Mouse (Mus musculus): Measurements from ENCODE around the gene Zim1.

The Zim1 gene

GRCm38 (mm10) chr7:6699230-6699629, 3.0 kb upstream of the Zim1 start:
- no peak for TF ChIP-seq GATA4 (IDR thresholded peaks at IDR 0.05; ENCODE audit: insufficient replicate concordance, low read length)

- no peak for TF ChIP-seq GATA4 (IDR thresholded peaks at IDR 0.05; ENCODE audit: insufficient replicate concordance, low read length)
Observed at GRCm38 (mm10) chr7:6685511-6685910, 10.7 kb downstream of the Zim1 start.

- no peak for TF ChIP-seq GATA4 (IDR thresholded peaks at IDR 0.05; ENCODE audit: insufficient replicate concordance, low read length)
Observed at GRCm38 (mm10) chr7:6666726-6667125, 29.5 kb downstream of the Zim1 start.

GRCm38 (mm10) chr7:6663430-6663829, 32.8 kb downstream of the Zim1 start:
- no peak for TF ChIP-seq GATA4 (IDR thresholded peaks at IDR 0.05; ENCODE audit: insufficient replicate concordance, low read length)

- TF ChIP-seq GATA4 (IDR thresholded peaks at IDR 0.05; ENCODE audit: insufficient replicate concordance, low read length), result no peak
Observed at GRCm38 (mm10) chr7:6659605-6660004, 36.6 kb downstream of the Zim1 start.

- no peak for TF ChIP-seq GATA4 (IDR thresholded peaks at IDR 0.05; ENCODE audit: insufficient replicate concordance, low read length)
Observed at GRCm38 (mm10) chr7:6658606-6659005, 37.6 kb downstream of the Zim1 start.

GRCm38 (mm10) chr7:6652151-6652550, 44.1 kb downstream of the Zim1 start:
- TF ChIP-seq GATA4 (IDR thresholded peaks at IDR 0.05; ENCODE audit: insufficient replicate concordance, low read length), result no peak

GRCm38 (mm10) chr7:6651221-6651620, 45.0 kb downstream of the Zim1 start:
- TF ChIP-seq GATA4 (IDR thresholded peaks at IDR 0.05; ENCODE audit: insufficient replicate concordance, low read length), result no peak

- TF ChIP-seq GATA4 (IDR thresholded peaks at IDR 0.05; ENCODE audit: insufficient replicate concordance, low read length), result no peak
Observed at GRCm38 (mm10) chr7:6650526-6650925, 45.7 kb downstream of the Zim1 start.

- TF ChIP-seq GATA4 (IDR thresholded peaks at IDR 0.05; ENCODE audit: insufficient replicate concordance, low read length), result no peak
Observed at GRCm38 (mm10) chr7:6645821-6646220, 50.4 kb downstream of the Zim1 start.

GRCm38 (mm10) chr7:6638076-6638475, 58.2 kb downstream of the Zim1 start:
- no peak for TF ChIP-seq GATA4 (IDR thresholded peaks at IDR 0.05; ENCODE audit: insufficient replicate concordance, low read length)

- TF ChIP-seq GATA4 (IDR thresholded peaks at IDR 0.05; ENCODE audit: insufficient replicate concordance, low read length), result no peak
Observed at GRCm38 (mm10) chr7:6636741-6637140, 59.5 kb downstream of the Zim1 start.

GRCm38 (mm10) chr7:6635831-6636230, 60.4 kb downstream of the Zim1 start:
- TF ChIP-seq GATA4 (IDR thresholded peaks at IDR 0.05; ENCODE audit: insufficient replicate concordance, low read length), result no peak
